Mouse (Mus musculus) CH12.LX (cell line): Measurements from ENCODE around the gene Sfta2. TPM values are rescaled to one million over a fixed set of nuclear protein-coding genes. Genes with fewer than 3 reads are reported as not detected.

Experiments used
- DNase-seq: peaks from one replicate; pipeline ENCODE4 v3.0.0-alpha.2; 2013; ENCODE audit errors: extremely low read depth
- H3K27ac ChIP-seq: 2 replicates; pipeline ENCODE4 v1.5.1; 2012; ENCODE audit warnings: low read depth, mild to moderate bottlenecking, control low read depth, moderate library complexity; ENCODE audit not compliant: insufficient read depth
- H3K27me3 ChIP-seq: replicated peaks from 2 replicates; pipeline ENCODE3; 2012; ENCODE audit warnings: inconsistent platforms
- H3K36me3 ChIP-seq, 2 experiments: replicated peaks in 1 of 2; 2 replicates each; pipeline versions ENCODE3 to v1.6.1; 2012; ENCODE audit warnings: inconsistent platforms in 1 of 2, low read length in 1 of 2, mild to moderate bottlenecking in 1 of 2, mixed read lengths in 1 of 2, moderate library complexity in 1 of 2; ENCODE audit not compliant: control insufficient read depth in 1 of 2, insufficient read depth in 1 of 2
- H3K4me1 ChIP-seq, 2 experiments: 2 replicates each; pipeline ENCODE4 v1.6.1; 2012; ENCODE audit warnings: inconsistent platforms in 1 of 2, moderate library complexity in 1 of 2; ENCODE audit not compliant: insufficient read depth in 2 of 2, control insufficient read depth in 1 of 2
- H3K4me2 ChIP-seq: 2 replicates; pipeline ENCODE4 v1.6.1; 2012; ENCODE audit warnings: low read depth, mild to moderate bottlenecking, control low read depth; ENCODE audit not compliant: poor library complexity, insufficient read depth, severe bottlenecking
- H3K4me3 ChIP-seq, 3 experiments: fragments of 150-350 bp in 1 of 3; sonication (generic) in 1 of 3; replicated peaks in 1 of 3; 2 replicates each; pipeline versions ENCODE3 to v1.5.1; 2011 to 2012; ENCODE audit warnings: low read depth in 2 of 3, low read length in 2 of 3, mild to moderate bottlenecking in 2 of 3, moderate library complexity in 2 of 3, control low read depth in 1 of 3, improper control_type of control experiment in 1 of 3, inconsistent platforms in 1 of 3, mixed read lengths in 1 of 3; ENCODE audit not compliant: poor library complexity in 1 of 3
- H3K79me2 ChIP-seq: replicated peaks from 2 replicates; pipeline ENCODE4 v1.6.1; 2012; ENCODE audit warnings: mild to moderate bottlenecking, moderate library complexity; ENCODE audit not compliant: control insufficient read depth, poor library complexity, insufficient read depth, severe bottlenecking; ENCODE audit errors: extremely low read depth
- H3K9ac ChIP-seq: 2 replicates; pipeline ENCODE4 v1.6.1; 2012; ENCODE audit warnings: low read depth, mild to moderate bottlenecking, control low read depth, moderate library complexity; ENCODE audit not compliant: insufficient read depth
- H3K9me3 ChIP-seq: replicated peaks from 2 replicates; pipeline ENCODE3; 2012; ENCODE audit warnings: low read length, inconsistent platforms, mixed read lengths
- BHLHE40 ChIP-seq: IDR thresholded peaks from 2 replicates; pipeline ENCODE4 v1.6.1; 2011; ENCODE audit warnings: mild to moderate bottlenecking, low read depth, low read length, improper control_type of control experiment
- CHD2 ChIP-seq: IDR thresholded peaks from 2 replicates; pipeline ENCODE4 v1.6.1; 2011; ENCODE audit warnings: low read length, improper control_type of control experiment
- E2F4 ChIP-seq: IDR thresholded peaks from 2 replicates; pipeline ENCODE4 v1.6.1; 2011; ENCODE audit warnings: low read depth, low read length, improper control_type of control experiment; ENCODE audit not compliant: insufficient replicate concordance
- ELF1 ChIP-seq: IDR thresholded peaks from 2 replicates; pipeline ENCODE4 v1.6.1; 2014; ENCODE audit warnings: low read depth, mild to moderate bottlenecking, inconsistent platforms, low read length, improper control_type of control experiment
- EP300 ChIP-seq: IDR thresholded peaks from 2 replicates; pipeline ENCODE4 v1.6.1; 2011; ENCODE audit warnings: low read length, improper control_type of control experiment
- ETS1 ChIP-seq: conservative IDR thresholded peaks from 2 replicates; pipeline ENCODE4 v1.6.1; 2012; ENCODE audit warnings: low read depth, mild to moderate bottlenecking, inconsistent platforms, low read length, improper control_type of control experiment, moderate library complexity
- GABPA ChIP-seq: IDR thresholded peaks from 2 replicates; pipeline ENCODE4 v1.6.1; 2012; ENCODE audit warnings: low read depth, low read length, improper control_type of control experiment, inconsistent platforms; ENCODE audit not compliant: insufficient replicate concordance
- IRF4 ChIP-seq: IDR thresholded peaks from 2 replicates; pipeline ENCODE4 v1.6.1; 2014; ENCODE audit warnings: low read depth, mild to moderate bottlenecking, inconsistent platforms, low read length, improper control_type of control experiment
- JUND ChIP-seq: conservative IDR thresholded peaks from 2 replicates; pipeline ENCODE4 v1.6.1; 2011; ENCODE audit warnings: low read depth, low read length, improper control_type of control experiment
- MEF2A ChIP-seq: IDR thresholded peaks from 2 replicates; pipeline ENCODE4 v1.6.1; 2014; ENCODE audit warnings: low read depth, mild to moderate bottlenecking, inconsistent platforms, low read length, improper control_type of control experiment, borderline replicate concordance
- NRF1 ChIP-seq: IDR thresholded peaks from 2 replicates; pipeline ENCODE4 v1.6.1; 2014; ENCODE audit warnings: low read depth, mild to moderate bottlenecking, inconsistent platforms, low read length, improper control_type of control experiment, moderate library complexity
- PAX5 ChIP-seq: IDR thresholded peaks from 2 replicates; pipeline ENCODE4 v1.6.1; 2012; ENCODE audit warnings: low read length, inconsistent platforms, mixed read lengths
- RAD21 ChIP-seq: IDR thresholded peaks from 2 replicates; pipeline ENCODE4 v1.6.1; 2011; ENCODE audit warnings: low read depth, mild to moderate bottlenecking, low read length, improper control_type of control experiment, moderate library complexity
- RCOR1 ChIP-seq: conservative IDR thresholded peaks from 2 replicates; pipeline ENCODE4 v1.6.1; 2012; ENCODE audit warnings: low read depth, mild to moderate bottlenecking, inconsistent platforms, low read length, improper control_type of control experiment
- TBP ChIP-seq: conservative IDR thresholded peaks from 2 replicates; pipeline ENCODE4 v1.6.1; 2011; ENCODE audit warnings: low read depth, low read length, improper control_type of control experiment
- TCF12 ChIP-seq: IDR thresholded peaks from 2 replicates; pipeline ENCODE4 v1.6.1; 2014; ENCODE audit warnings: low read depth, mild to moderate bottlenecking, inconsistent platforms, low read length, improper control_type of control experiment
- USF1 ChIP-seq: IDR thresholded peaks from 2 replicates; pipeline ENCODE4 v1.6.1; 2014; ENCODE audit warnings: low read depth, mild to moderate bottlenecking, inconsistent platforms, low read length, improper control_type of control experiment
- ZC3H11A ChIP-seq: IDR thresholded peaks from 2 replicates; pipeline ENCODE4 v1.6.1; 2012; ENCODE audit warnings: low read depth, mild to moderate bottlenecking, inconsistent platforms, low read length, improper control_type of control experiment
- ZKSCAN1 ChIP-seq: IDR thresholded peaks from 2 replicates; pipeline ENCODE4 v1.6.1; 2012; ENCODE audit warnings: low read depth, inconsistent platforms, low read length, improper control_type of control experiment, borderline replicate concordance
- ZMIZ1 ChIP-seq: IDR thresholded peaks from 2 replicates; pipeline ENCODE4 v1.6.1; 2012; ENCODE audit warnings: low read depth, mild to moderate bottlenecking, inconsistent platforms, low read length, improper control_type of control experiment
- ZNF384 ChIP-seq: IDR thresholded peaks from 2 replicates; pipeline ENCODE4 v1.6.1; 2012; ENCODE audit warnings: low read depth, low read length, improper control_type of control experiment, inconsistent platforms
- dilution Hi-C: fragments of 300-500 bp; cut with MboI; formaldehyde crosslinking; loops from 2 replicates; pipeline ENCODE4 v1.14.3; 2020; ENCODE audit warnings: low sequenced_read_pairs; ENCODE audit not compliant: extremely low pct_unique_long_range_greater_than_20kb, extremely low pct_ligation_motif_present
- in situ Hi-C: fragments of 300-500 bp; cut with MboI; formaldehyde crosslinking; loops from 3 replicates; pipeline ENCODE4 v1.14.3; 2019; ENCODE audit warnings: low sequenced_read_pairs, low pct_ligation_motif_present, low pct_unique_long_range_greater_than_20kb, mixed read lengths
- polyA plus RNA-seq: library from polyadenylated mRNA; unstranded; fragments of >175 nt; gene quantifications from 2 replicates; pipeline ENCODE4 v1.2.1, GENCODE M21; 2012; ENCODE audit warnings: low read depth; ENCODE audit not compliant: insufficient read length
- total RNA-seq, 2 experiments: library from RNA; depleted of rRNA; stranded (reverse); fragments of 300-350 nt in 1 of 2; fragments of >200 nt in 1 of 2; gene quantifications; 2 replicates each; pipeline ENCODE4 v1.2.3; 2012 to 2014

Sfta2 gene
- total and polyA plus RNA-seq, 3 experiments, result not detected

DNA sequence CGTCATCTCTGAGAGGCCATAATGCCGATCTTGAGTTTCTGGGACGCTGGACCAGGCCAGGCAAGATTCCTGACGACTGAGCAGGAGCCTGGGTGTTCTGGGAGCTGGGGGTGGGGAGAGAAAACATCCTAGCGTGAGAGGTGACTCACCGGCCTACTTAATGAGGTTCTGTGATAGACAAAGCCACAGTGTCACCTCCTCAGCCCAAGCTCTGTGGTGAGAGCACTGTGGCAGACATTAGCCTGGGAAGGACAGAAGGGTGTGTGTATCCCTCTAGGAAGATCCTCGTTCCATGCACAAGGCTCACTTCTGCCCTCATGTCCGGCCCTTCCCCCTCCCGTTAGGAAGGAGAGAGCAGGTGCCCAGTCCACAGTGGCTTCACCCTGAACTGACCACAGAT lies 44.0 kb upstream of the Sfta2 start:
- no peak for DNase-seq
- in situ Hi-C loops, result no loop called here

GRCm38 (mm10) chr17:35558216-35558615 lies 43.1 kb upstream of the Sfta2 start:
- Histone ChIP-seq H3K9me3 (no peaks in the 10 kb centered on the region), H3K27me3 (no peaks in the 10 kb centered on the region), H3K4me3 (no peak overlapping the region), H3K36me3 (peaks cover 0 to 4% of the 10 kb centered on the region in 2 experiments), H3K9ac (no peak overlapping the region), H3K79me2 (no peaks in the 10 kb centered on the region), H3K4me1 (peaks cover 11 to 31% of the 10 kb centered on the region in 2 experiments), H3K27ac (no peak overlapping the region), H3K4me2 (no peak overlapping the region)
- in situ Hi-C loops, result no loop called here
- dilution Hi-C loops, result no loop called here
- TF ChIP-seq CHD2 (no peak), GABPA (no peak), ZMIZ1 (no peak), TCF12 (no peak)
- no peak for DNase-seq

More for the DNA sequence above, 44.0 kb upstream of the Sfta2 start:
- H3K27ac ChIP-seq, result no peak overlapping the region
- H3K79me2 ChIP-seq, result no peaks in the 10 kb centered on the region
- no peaks in the 10 kb centered on the region for H3K27me3 ChIP-seq
- H3K9me3 ChIP-seq, result no peaks in the 10 kb centered on the region
- peaks cover 0 to 4% of the 10 kb centered on the region in 2 experiments for H3K36me3 ChIP-seq
- TF ChIP-seq TCF12 (no peak), MEF2A (no peak), NRF1 (no peak), PAX5 (no peak), IRF4 (no peak), EP300 (no peak)
- dilution Hi-C loops, result no loop called here
- H3K9ac ChIP-seq, result no peak overlapping the region
- no peak overlapping the region for H3K4me3 ChIP-seq
- H3K4me2 ChIP-seq, result no peak overlapping the region
- H3K4me1 ChIP-seq, result peaks cover 14 to 39% of the 10 kb centered on the region in 2 experiments

GRCm38 (mm10) chr17:35567150-35567549 lies 34.2 kb upstream of the Sfta2 start, which contains the start of gene 2300002M23Rik:
2300002M23Rik (plus strand) TSS chr17:35567450.
- H3K9ac ChIP-seq, result no peak within 1 kb of the TSS
- H3K27ac ChIP-seq, result no peak within 1 kb of the TSS
- H3K36me3 ChIP-seq, result no peaks in the 10 kb centered on the region
- no peak within 1 kb of the TSS for H3K4me3 ChIP-seq
- TF ChIP-seq ZKSCAN1 (no peak), RCOR1 (no peak), ZC3H11A (no peak), ZNF384 (no peak), BHLHE40 (no peak), MEF2A (no peak), USF1 (no peak), ELF1 (no peak), E2F4 (no peak), ETS1 (no peak), GABPA (no peak), TBP (no peak), RAD21 (no peak), JUND (no peak), PAX5 (no peak)
- TF ChIP-seq, all 38 proteins: peak for 0
- peaks cover 19% of the 10 kb centered on the region for H3K27me3 ChIP-seq
- in situ Hi-C loops (no loop called here), dilution Hi-C loops (no loop called here)
- no peak within 1 kb of the TSS for H3K4me2 ChIP-seq
- no peaks in the 10 kb centered on the region for H3K4me1 ChIP-seq
- no peak for DNase-seq
- H3K79me2 ChIP-seq, result no peaks in the 10 kb centered on the region
- peaks cover 8% of the 10 kb centered on the region for H3K9me3 ChIP-seq
